In genomic region chr1:180365983-180366811, GRCm38 (mm10) we compare ENCODE assay signal across 9 mouse cellular contexts. TPM values are rescaled to one million over a fixed set of nuclear protein-coding genes. Genes with fewer than 3 reads are reported as not detected.
A peak's percentile ranks its signal among the peaks of the same experiment; 100 is the strongest.
DNase-seq lines count a peak whose midpoint lies in the region; ATAC-seq and TF ChIP-seq lines count a peak whose summit lies in the region.
"Had no signal": no experiment of that assay in that cellular context is flagged by ENCODE, and none has a peak within 500 bp of the region (broad histone marks: within the 10 kb centered on the region; RNA-seq: fewer than 3 reads in every experiment).

No protein-coding gene starts in this region.

- no peaks in the 10 kb centered on the region for H3K9me3 ChIP-seq in heart, postnatal 0 days (replicated peaks; ENCODE audit: control insufficient read depth, low read length)
- no peaks in the 10 kb centered on the region for H3K9me3 ChIP-seq in heart, embryonic 10.5 days
- H3K9me3 ChIP-seq in hindbrain, embryonic 10.5 days: no peaks in the 10 kb centered on the region
- H3K9me3 ChIP-seq in midbrain, embryonic 14.5 days (ENCODE audit: control insufficient read depth, low read length): no peaks in the 10 kb centered on the region

- TF ChIP-seq CTCF in heart, postnatal 0 days (IDR thresholded peaks at IDR 0.05; ENCODE audit: low read depth): no peak

- peak overlapping the region; percentile 65; the same call in 1 of the 2 replicates for H3K4me2 ChIP-seq in heart, postnatal 0 days (ENCODE audit: low read depth, low read length)
- H3K4me2 ChIP-seq in midbrain, embryonic 14.5 days (ENCODE audit: low read length): peak overlapping the region; percentile 73

- H3K36me3 ChIP-seq in heart, postnatal 0 days (replicated peaks; ENCODE audit: control insufficient read depth, insufficient read depth, low read length): no peaks in the 10 kb centered on the region
- H3K36me3 ChIP-seq in heart, embryonic 10.5 days: no peaks in the 10 kb centered on the region
- no peaks in the 10 kb centered on the region for H3K36me3 ChIP-seq in hindbrain, embryonic 10.5 days
- no peaks in the 10 kb centered on the region for H3K36me3 ChIP-seq in midbrain, embryonic 14.5 days (ENCODE audit: control insufficient read depth, insufficient read depth, low read length)

- H3K27ac ChIP-seq in heart, postnatal 0 days (ENCODE audit: low read depth): peak overlapping the region; percentile 14
- H3K27ac ChIP-seq in heart, embryonic 10.5 days: no peak overlapping the region
- H3K27ac ChIP-seq in hindbrain, embryonic 10.5 days: peak overlapping the region; percentile 84; the same call in 1 of the 2 replicates
- peak overlapping the region; percentile 97 for H3K27ac ChIP-seq in midbrain, embryonic 14.5 days (replicated peaks; ENCODE audit: low read depth, low read length)

- peak overlapping the region; percentile 40; the same call in 1 of the 2 replicates for H3K4me3 ChIP-seq in heart, postnatal 0 days (ENCODE audit: low read depth, low read length)
- no peak overlapping the region for H3K4me3 ChIP-seq in heart, embryonic 10.5 days
- H3K4me3 ChIP-seq in hindbrain, embryonic 10.5 days: peak overlapping the region; percentile 54; the same call in 1 of the 2 replicates
- no peak overlapping the region; the same call in 1 of the 2 replicates for H3K4me3 ChIP-seq in midbrain, embryonic 14.5 days (replicated peaks; ENCODE audit: low read depth, low read length)

- H3K4me1 ChIP-seq in heart, postnatal 0 days (ENCODE audit: control insufficient read depth, insufficient read depth): peaks cover 54% of the 10 kb centered on the region
- peaks cover 50% of the 10 kb centered on the region for H3K4me1 ChIP-seq in heart, embryonic 10.5 days
- H3K4me1 ChIP-seq in hindbrain, embryonic 10.5 days (replicated peaks): peaks cover 59% of the 10 kb centered on the region
- H3K4me1 ChIP-seq in midbrain, embryonic 14.5 days (ENCODE audit: control insufficient read depth, insufficient read depth, low read length): peaks cover 20% of the 10 kb centered on the region

- H3K9ac ChIP-seq in heart, postnatal 0 days (replicated peaks; ENCODE audit: low read depth, low read length): peak overlapping the region; percentile 51; the same call in 1 of the 2 replicates
- H3K9ac ChIP-seq in midbrain, embryonic 14.5 days (replicated peaks; ENCODE audit: low read length): peak overlapping the region; percentile 67; the same call in 1 of the 2 replicates

- TF ChIP-seq EP300 in heart, postnatal 0 days (IDR thresholded peaks at IDR 0.05; ENCODE audit: low read depth): no peak

- no peak for ATAC-seq in heart, postnatal 0 days (ENCODE audit: insufficient read depth, low read depth)
- no peak for ATAC-seq in midbrain, embryonic 14.5 days (ENCODE audit: low FRiP score, low TSS enrichment)

- no peak for DNase-seq in heart, postnatal 0 days (ENCODE audit: low spot score)
- no peak for DNase-seq in heart, embryonic 10.5 days (ENCODE audit: low spot score)
- DNase-seq in brain, adult 2 months (ENCODE audit: low read depth, low spot score): peak; percentile 66
- DNase-seq in hindbrain, embryonic 10.5 days (ENCODE audit: low spot score): no peak
- DNase-seq in midbrain, embryonic 14.5 days: peak; percentile 45
- DNase-seq in layer of hippocampus, adult 8-10 months (ENCODE audit: low spot score in 2 of 2): no peak
- no peak for DNase-seq in layer of hippocampus, adult 9-11 months
- no peak for DNase-seq in frontal cortex, postnatal 36 days (ENCODE audit: low spot score in 2 of 2)

- no peaks in the 10 kb centered on the region for H3K27me3 ChIP-seq in heart, postnatal 0 days (ENCODE audit: control insufficient read depth, insufficient read depth, low read length)
- H3K27me3 ChIP-seq in heart, embryonic 10.5 days (ENCODE audit: insufficient read depth, poor library complexity, severe bottlenecking): peaks cover 48% of the 10 kb centered on the region
- peaks cover 6% of the 10 kb centered on the region; the same call in 1 of the 2 replicates for H3K27me3 ChIP-seq in hindbrain, embryonic 10.5 days (ENCODE audit: insufficient read depth, poor library complexity, severe bottlenecking)
- no peaks in the 10 kb centered on the region for H3K27me3 ChIP-seq in midbrain, embryonic 14.5 days (ENCODE audit: control insufficient read depth, insufficient read depth, low read length)
- H3K27me3 ChIP-seq: Patski had no signal

- WGBS in heart, postnatal 0 days: 66% methylated on average over 18 of the region's 18 CpGs
- 74% methylated on average over 18 of the region's 18 CpGs for WGBS in heart, embryonic 10.5 days
- 81% methylated on average over 18 of the region's 18 CpGs for WGBS in hindbrain, embryonic 10.5 days
- 66% methylated on average over 18 of the region's 18 CpGs for WGBS in midbrain, embryonic 14.5 days

RNA-seq across cellular contexts. Expression of gene Itpkb, which starts 35.9 kb away (rescaled TPM):
- total RNA-seq in heart, postnatal 0 days (2014; rRNA removed; ENCODE audit: low replicate concordance): 21.7 and 24.9 TPM in 2 replicates
- polyA plus RNA-seq in heart, postnatal 0 days (2015; fragmentation: Nextera tagmentation; extraction: Ambion mirVana): 5.1 and 5.4 TPM in 2 replicates
- 4.0 and 4.6 TPM in 2 replicates for polyA plus RNA-seq in heart, embryonic 10.5 days (2016; fragmentation: Nextera tagmentation; extraction: Ambion mirVana)
- 3.7 and 4.2 TPM in 2 replicates for polyA plus RNA-seq in hindbrain, embryonic 10.5 days (2016; fragmentation: Nextera tagmentation; extraction: Ambion mirVana)
- 1.8 and 1.9 TPM in 2 replicates for polyA plus RNA-seq in midbrain, embryonic 14.5 days (2014; fragmentation: Nextera tagmentation; extraction: Ambion mirVana)
- 10 to 100 TPM; 26.6 to 39.1 (median 32.4) TPM for total RNA-seq in layer of hippocampus, adult 8-10 months (2022)

Comparison
In these comparisons a context has a peak if more than half of its experiments do, and no peak if none do; other contexts are left out.
1. H3K4me3 ChIP-seq: peak in heart, postnatal 0 days (single experiment) and hindbrain, embryonic 10.5 days (single experiment); none in heart, embryonic 10.5 days (single experiment) and midbrain, embryonic 14.5 days (single experiment).
2. DNase-seq: peak in brain, adult 2 months (single experiment) and midbrain, embryonic 14.5 days (single experiment); none in heart, postnatal 0 days (single experiment), heart, embryonic 10.5 days (single experiment), hindbrain, embryonic 10.5 days (single experiment), layer of hippocampus, adult 8-10 months (0 of 2), layer of hippocampus, adult 9-11 months (single experiment) and frontal cortex, postnatal 36 days (0 of 2).